Mouse (Mus musculus) cerebellum, postnatal 25 days (tissue): ENCODE measurements at regions not wholly inside any gene's neighbourhood (a gene's known extent, or its start where the extent isn't known, plus 50 kb on each side); places are given as distances from the start of the nearest gene placed in this dataset.
A peak's percentile ranks its signal among the peaks of the same experiment; 100 is the strongest.

Experiments used
- DNase-seq, 2 experiments: peaks; one replicate each; pipeline ENCODE4 v3.0.0; 2021; ENCODE audit warnings: mixed read lengths in 2 of 2

DNA sequence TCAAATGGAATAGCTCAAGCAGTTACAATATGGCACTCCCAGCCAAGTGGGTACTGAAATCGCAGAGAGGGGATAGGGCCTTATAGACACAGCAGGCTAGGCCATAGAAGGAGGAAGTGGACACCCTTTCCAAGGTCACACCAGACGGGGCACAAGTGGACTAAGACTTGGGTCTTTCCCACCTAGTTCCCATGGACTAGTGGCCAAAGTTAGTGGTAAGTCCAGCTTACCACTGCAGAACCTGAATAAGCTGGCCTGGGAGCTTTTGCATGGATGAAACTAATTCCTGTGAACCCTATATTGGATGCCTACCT lies 216.8 kb upstream of the Spdye4c start:
- DNase-seq, result no peak

GRCm38 (mm10) chr2:128374926-128375325 lies 216.1 kb upstream of the Spdye4c start:
- no peak for DNase-seq

DNA sequence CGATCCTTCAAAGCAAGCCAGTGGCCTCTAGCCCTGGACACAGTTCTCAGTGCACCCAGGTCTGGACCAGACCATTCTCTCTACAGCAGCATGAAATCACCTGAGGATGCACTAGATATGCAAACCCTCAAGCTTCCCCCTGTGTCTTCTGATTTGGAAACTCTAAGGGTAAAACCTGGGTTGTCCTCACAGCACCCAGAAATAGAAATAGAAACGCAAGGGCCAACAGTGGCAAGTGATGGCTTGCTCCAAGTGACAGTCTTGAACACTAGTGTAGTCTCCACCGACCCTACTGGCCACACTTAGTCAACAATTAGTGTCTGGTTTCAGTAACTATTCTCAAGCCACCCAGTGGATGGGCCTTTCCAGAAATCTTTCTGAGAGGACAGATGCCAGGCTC lies 215.2 kb upstream of the Spdye4c start:
- DNase-seq, result no peak

- DNase-seq, result no peak
Observed at GRCm38 (mm10) chr2:128377176-128377575, 213.8 kb upstream of the Spdye4c start.

- DNase-seq, result no peak
Observed at GRCm38 (mm10) chr2:128377680-128378079, 213.3 kb upstream of the Spdye4c start.

DNA sequence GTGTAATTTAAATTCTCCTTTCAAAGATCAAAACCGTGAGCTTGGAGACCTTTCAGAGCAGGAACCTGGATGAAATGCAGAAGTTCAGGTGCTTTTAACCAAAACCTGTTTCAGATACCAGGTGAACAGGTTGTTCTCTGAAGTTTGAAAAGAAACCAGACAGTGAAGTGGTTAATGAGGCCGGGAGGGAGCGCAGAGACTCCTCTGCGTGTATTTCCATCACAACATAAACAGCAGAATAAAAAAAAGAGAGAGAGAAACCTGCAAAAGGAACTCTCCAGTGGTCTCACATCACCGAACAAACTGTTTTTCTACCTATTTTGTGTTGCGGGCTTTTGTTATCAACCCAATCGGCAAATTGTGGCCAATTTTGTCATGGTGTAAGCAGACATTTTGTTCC lies 212.6 kb upstream of the Spdye4c start:
- no peak for DNase-seq

- DNase-seq, result no peak
Observed at GRCm38 (mm10) chr2:128379151-128379550, 211.9 kb upstream of the Spdye4c start.

DNA sequence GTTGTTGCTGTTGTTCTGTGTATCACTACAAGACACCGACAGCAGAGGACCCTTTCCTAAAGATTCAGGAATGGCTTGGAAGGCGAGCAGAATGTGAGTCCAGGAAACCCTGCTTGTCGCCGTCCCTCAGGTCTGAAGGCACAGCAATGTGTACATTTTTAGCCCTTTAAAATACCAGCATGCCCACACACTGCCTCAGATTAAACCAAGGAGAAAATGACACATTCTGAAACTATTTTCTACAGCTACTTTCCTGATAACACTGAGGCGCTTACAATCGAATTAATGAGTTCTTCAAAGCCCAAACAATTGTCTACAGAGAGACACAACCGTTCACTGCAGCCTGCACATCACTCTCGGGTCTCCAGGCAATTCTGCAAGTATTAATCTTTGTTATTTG lies 211.5 kb upstream of the Spdye4c start:
- DNase-seq, result no peak

- no peak for DNase-seq
Observed at GRCm38 (mm10) chr2:128380581-128380980, 210.4 kb upstream of the Spdye4c start.

- no peak for DNase-seq
Observed at GRCm38 (mm10) chr2:128381684-128382205, 209.3 kb upstream of the Spdye4c start.

DNA sequence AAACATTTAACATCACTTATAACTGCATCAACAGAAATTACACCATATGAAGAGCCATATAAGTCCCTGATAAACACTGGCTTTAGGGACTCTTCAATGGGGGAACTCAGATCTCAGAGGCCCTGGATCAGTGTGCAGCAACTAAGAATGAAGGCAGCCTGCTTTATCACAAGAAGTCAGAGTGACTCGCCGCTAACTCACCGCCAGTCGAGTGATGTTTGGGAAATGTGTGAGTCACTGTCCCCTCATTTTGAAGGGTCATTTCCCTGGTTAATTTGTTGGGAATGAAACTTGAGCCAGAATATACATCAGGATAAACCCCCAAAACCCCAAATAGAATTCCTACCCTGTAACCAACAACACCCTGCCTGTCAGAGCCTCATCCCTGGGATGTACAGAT lies 208.5 kb upstream of the Spdye4c start:
- DNase-seq, result no peak

- no peak for DNase-seq
Observed at GRCm38 (mm10) chr2:128384612-128385011, 206.4 kb upstream of the Spdye4c start.

DNA sequence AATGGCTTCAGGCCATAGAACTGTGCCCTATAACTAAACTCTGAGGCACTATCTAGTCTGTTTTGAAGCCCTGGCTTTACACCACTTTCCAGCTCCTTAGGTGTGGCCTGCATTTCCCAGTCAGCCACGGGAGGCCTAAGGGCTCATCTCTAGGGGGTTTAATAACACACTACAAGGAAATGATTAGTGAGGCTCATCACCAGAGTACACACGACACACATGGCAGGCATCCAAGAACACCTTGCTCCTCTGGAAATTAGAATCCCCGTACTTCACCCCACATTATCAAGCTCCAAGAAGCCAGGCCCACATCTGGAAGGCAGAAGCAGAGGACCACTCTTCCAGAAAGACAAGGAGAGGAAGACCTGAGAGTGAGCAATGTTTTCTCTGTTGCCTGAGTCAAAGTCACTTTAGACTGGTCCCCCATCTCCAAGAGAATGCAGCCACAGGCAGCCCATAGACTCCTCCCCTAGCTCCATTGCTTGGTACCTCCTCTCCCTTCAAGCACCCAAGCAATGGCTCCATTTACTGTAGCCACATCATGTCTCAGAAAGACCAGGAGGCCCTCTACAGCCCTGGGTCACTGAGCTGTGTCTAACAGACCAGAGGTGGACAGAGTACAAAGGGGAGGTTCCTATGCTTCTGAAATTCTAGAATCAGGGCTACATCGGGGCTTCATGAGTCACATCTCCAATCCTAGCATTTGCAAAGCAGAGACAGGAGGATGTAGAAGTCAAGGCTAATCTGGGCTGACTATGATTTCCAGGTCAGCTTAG lies 204.0 kb upstream of the Spdye4c start:
- no peak for DNase-seq

DNA sequence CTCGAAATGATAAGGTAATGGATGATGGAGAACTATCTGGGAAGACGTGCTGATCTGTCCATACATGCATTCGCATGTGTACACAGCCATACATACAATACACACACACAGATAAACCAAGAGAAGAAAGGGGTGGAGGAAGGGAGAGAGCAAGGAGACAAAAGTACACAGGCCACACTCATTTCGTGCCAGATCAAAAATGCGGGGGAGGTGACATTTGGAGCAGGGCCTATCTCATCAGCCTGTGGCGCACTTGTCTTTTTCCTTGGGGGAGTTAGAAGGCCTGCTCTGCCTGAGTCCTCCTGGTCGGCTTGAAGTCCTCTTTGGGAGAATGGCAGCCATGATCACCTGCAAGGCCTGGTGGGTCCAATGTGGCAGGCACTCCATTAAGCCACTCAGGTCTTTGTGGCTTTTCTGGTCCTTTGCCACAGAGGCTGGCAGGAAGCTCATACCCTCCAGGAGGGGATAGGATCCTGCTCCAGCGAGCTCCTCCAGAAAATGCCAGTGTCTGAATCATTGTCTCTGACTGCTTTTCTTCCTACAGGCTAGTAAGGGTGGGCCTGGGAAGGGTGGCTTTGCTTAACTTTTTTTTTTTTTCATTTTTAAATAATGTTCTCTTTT lies 203.0 kb upstream of the Spdye4c start:
- DNase-seq, result peak in 1 of 2 experiments; percentile 18

DNA sequence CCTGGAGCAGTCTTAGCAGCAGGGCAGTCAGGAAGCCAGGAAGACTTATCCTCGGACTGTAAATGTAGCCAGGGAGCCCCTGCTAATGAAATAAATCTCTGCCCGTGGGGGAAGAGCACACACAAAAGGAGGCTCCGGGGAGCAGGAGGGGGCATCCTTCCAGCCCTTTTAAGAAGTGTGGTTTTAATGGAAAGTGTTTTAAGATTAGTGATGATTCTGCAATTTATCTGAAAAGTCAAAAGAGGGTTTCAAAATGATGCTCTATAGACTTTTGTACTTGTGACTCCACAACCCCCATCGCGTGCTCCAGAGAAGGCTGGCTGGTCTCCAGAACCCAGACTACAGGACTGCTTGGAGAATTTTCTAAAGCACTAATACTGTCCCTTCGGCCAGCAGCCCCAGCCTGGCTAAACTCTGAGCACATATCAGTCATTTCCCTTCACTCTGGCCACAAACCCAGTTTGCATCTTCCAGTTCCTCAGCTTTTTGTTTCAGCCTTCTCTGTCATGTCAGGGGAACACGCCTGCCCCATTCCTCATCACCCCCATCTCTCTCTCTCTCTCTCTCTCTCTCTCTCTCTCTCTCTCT lies 202.0 kb upstream of the Spdye4c start:
- DNase-seq, result peak in 1 of 2 experiments; percentile 40

GRCm38 (mm10) chr2:128392344-128392743 lies 198.7 kb upstream of the Spdye4c start:
- no peak for DNase-seq

GRCm38 (mm10) chr2:128393401-128393800 lies 197.6 kb upstream of the Spdye4c start:
- no peak for DNase-seq

DNA sequence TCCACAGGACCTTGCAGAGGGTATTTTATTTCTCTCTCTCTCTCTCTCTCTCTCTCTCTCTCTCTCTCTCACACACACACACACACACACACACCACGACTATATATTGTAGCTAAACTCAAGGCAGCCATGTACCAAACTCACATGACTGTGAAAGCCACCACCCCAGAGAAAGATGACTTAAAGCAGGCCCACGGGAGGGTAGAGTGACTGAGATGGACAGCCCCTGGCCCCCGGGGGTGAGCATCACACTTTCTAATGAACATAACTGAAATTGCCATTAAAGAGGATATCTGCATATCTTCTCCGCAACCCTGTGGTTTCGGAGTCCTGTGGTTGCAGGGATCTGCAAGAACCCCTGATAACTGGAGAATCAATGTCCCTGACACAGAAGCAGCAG lies 197.1 kb upstream of the Spdye4c start:
- DNase-seq, result no peak

DNA sequence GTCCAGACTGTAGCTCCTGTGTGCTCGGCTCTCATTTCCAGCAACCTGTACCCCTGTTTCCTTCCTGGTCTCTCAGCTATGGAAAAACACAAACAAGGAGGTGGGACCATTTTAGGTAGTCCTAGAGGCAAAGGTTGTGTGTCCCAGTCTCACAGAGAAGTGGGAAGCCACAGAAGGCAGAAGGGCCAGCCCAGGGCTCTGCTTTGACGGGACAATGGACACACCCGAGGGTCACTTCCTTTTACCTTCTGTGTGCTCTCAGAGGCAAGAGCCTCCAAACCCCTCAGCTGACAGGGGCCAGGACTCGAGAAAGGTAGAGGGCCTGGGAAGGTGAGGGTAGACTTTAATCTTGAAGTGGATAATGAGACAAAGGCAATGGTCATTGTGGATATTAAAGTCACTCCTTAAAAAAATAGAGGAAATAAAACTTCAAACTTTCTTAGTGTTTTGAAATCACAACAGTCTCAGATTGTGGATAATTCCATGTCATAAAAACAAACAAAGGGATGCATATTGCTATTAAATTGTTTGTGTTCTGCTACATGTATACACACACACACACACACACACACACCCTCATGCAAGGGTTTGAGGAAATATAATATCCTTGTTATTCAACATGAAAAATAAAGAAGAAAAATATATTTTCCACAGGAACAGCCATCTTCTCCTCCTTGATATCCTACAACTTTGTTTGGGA lies 195.6 kb upstream of the Spdye4c start:
- no peak for DNase-seq

DNA sequence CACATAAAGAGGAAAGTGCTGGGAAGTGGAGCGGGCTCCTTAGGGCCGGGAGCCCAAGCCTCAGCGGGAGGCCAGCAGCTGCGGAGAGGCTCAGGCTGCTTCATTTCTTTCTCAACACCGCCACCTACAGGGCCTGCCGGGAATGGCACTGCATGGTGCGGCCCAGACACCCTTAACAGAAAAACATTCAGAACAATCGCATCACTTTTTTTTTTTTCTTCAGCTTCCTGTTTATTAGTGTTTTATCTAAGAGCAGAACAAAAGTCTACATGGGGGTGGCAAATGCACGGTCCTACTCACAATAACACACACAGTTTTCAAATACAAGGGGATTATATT lies 195.0 kb upstream of the Spdye4c start:
- peak; percentile 96 to 97 for DNase-seq

- no peak for DNase-seq
Observed at GRCm38 (mm10) chr2:128401359-128401758, 189.7 kb upstream of the Spdye4c start.

GRCm38 (mm10) chr2:128403143-128403935 lies 187.7 kb upstream of the Spdye4c start:
- DNase-seq, result no peak

DNA sequence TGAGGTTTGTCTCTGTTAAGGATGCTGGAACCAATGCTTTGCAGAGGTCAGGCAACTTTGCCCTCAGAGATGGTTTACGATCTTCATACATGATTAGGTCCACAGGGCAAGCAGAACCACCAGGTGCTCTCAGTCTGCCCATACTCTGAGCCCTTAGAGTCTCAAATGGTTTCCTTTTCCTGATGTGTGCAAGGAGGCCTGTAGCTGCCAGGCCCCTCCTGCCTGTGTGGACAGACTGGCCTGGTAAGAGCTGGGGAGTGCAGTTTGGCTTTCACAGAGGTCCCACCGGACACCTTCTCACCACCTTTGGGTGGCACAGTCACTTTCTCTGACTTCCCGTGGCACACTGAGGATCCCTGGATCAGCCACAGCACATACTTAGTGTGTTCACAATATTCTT lies 186.6 kb upstream of the Spdye4c start:
- no peak for DNase-seq
